Mouse (Mus musculus) left cerebral cortex, postnatal 36 days (tissue): ENCODE data around the gene Alg14. TPM values are rescaled to one million over a fixed set of nuclear protein-coding genes. Genes with fewer than 3 reads are reported as not detected.
A peak's percentile ranks its signal among the peaks of the same experiment; 100 is the strongest.

Source experiments
- DNase-seq, 2 experiments: peaks; one replicate each; pipeline ENCODE4 v3.0.0; 2021 to 2022; ENCODE audit warnings: low spot score in 2 of 2, mixed read lengths in 1 of 2
- intact Hi-C: fragments of 180-260 bp; cut with DNase I; formaldehyde crosslinking; loops from one replicate; pipeline ENCODE4 v1.15.1; 2025
- total RNA-seq, 2 experiments: library from RNA; stranded (reverse); gene quantifications; 2 replicates each; pipeline ENCODE4 v1.2.3; 2021

Alg14 gene
- total RNA-seq, 2 experiments from 2014 or later = 12.8 to 13.8 TPM

- intact Hi-C loops = no loop called here
These were observed 17.6 kb upstream of the Alg14 start for GRCm38 (mm10) chr3:121274010-121274409.

GRCm38 (mm10) chr3:121277009-121277408, 14.6 kb upstream of the Alg14 start:
- no peak for DNase-seq
- intact Hi-C loops = no loop called here

More at GRCm38 (mm10) chr3:121274010-121274409, 17.6 kb upstream of the Alg14 start:
- no peak for DNase-seq

- DNase-seq = no peak
- intact Hi-C loops = no loop called here
These were observed 14.0 kb upstream of the Alg14 start for GRCm38 (mm10) chr3:121277557-121277956.

GRCm38 (mm10) chr3:121279679-121280078, 11.9 kb upstream of the Alg14 start:
- intact Hi-C loops = no loop called here
- DNase-seq = no peak

GRCm38 (mm10) chr3:121282998-121283397, 8.6 kb upstream of the Alg14 start, which contains the start of gene Tmem56:
Tmem56 (minus strand) TSS chr3:121283098.
- no peak for DNase-seq
- intact Hi-C loops = no loop called here

GRCm38 (mm10) chr3:121285219-121285618, 6.4 kb upstream of the Alg14 start:
- intact Hi-C loops = no loop called here
- no peak for DNase-seq

GRCm38 (mm10) chr3:121287151-121287550, 4.4 kb upstream of the Alg14 start:
- intact Hi-C loops = no loop called here
- no peak for DNase-seq

GRCm38 (mm10) chr3:121290681-121291080, 892 bp upstream of the Alg14 start:
- intact Hi-C loops = loop anchor here (5.0 kb wide), 1 partner anchor 118 kb away; the partner anchor contains the start of gene Rwdd3
- no peak for DNase-seq

GRCm38 (mm10) chr3:121291225-121291559, 381 bp upstream of the Alg14 start:
- no peak for DNase-seq
- intact Hi-C loops = loop anchor here (5.0 kb wide), 1 partner anchor 119 kb away; the partner anchor contains the start of gene Rwdd3

GRCm38 (mm10) chr3:121294200-121294599, 2.6 kb downstream of the Alg14 start:
- intact Hi-C loops = loop anchor here (5.0 kb wide), 1 partner anchor 122 kb away; the partner anchor contains the start of gene Rwdd3
- DNase-seq = no peak

GRCm38 (mm10) chr3:121306641-121307040, 15.1 kb downstream of the Alg14 start:
- no peak for DNase-seq
- intact Hi-C loops = loop anchor here (2.0 to 10.0 kb wide), 3 partner anchors 194 to 458 kb away; no protein-coding TSS in a partner anchor

GRCm38 (mm10) chr3:121307532-121308234, 16.1 kb downstream of the Alg14 start:
- intact Hi-C loops = loop anchor here (2.0 to 10.0 kb wide), 3 partner anchors 193 to 457 kb away; no protein-coding TSS in a partner anchor
- DNase-seq = peak; percentile 63 to 76

- intact Hi-C loops = loop anchor here (5.0 to 10.0 kb wide), 2 partner anchors 228 to 456 kb away; no protein-coding TSS in a partner anchor
- DNase-seq = no peak
These were observed 17.4 kb downstream of the Alg14 start for GRCm38 (mm10) chr3:121308935-121309334.

GRCm38 (mm10) chr3:121309429-121309828, 17.9 kb downstream of the Alg14 start:
- DNase-seq = no peak
- intact Hi-C loops = loop anchor here (5.0 to 10.0 kb wide), 2 partner anchors 228 to 455 kb away; no protein-coding TSS in a partner anchor

GRCm38 (mm10) chr3:121309896-121310714, 18.5 kb downstream of the Alg14 start:
- intact Hi-C loops = loop anchor here (5.0 to 10.0 kb wide), 3 partner anchors 117 to 455 kb away; partner anchors contain the start of gene Cnn3
- no peak for DNase-seq

GRCm38 (mm10) chr3:121312426-121312825, 20.9 kb downstream of the Alg14 start:
- intact Hi-C loops = loop anchor here (5.0 kb wide), 1 partner anchor 115 kb away; the partner anchor contains the start of gene Cnn3
- no peak for DNase-seq

- no peak for DNase-seq
- intact Hi-C loops = loop anchor here (5.0 kb wide), 1 partner anchor 114 kb away; the partner anchor contains the start of gene Cnn3
These were observed 21.4 kb downstream of the Alg14 start for GRCm38 (mm10) chr3:121312979-121313378.

- DNase-seq = no peak
- intact Hi-C loops = loop anchor here (5.0 kb wide), 1 partner anchor 113 kb away; the partner anchor contains the start of gene Cnn3
These were observed 22.6 kb downstream of the Alg14 start for GRCm38 (mm10) chr3:121314149-121314548.

GRCm38 (mm10) chr3:121315498-121315897, 23.9 kb downstream of the Alg14 start:
- intact Hi-C loops = no loop called here
- no peak for DNase-seq

- intact Hi-C loops = no loop called here
- DNase-seq = no peak
These were observed 28.3 kb downstream of the Alg14 start for GRCm38 (mm10) chr3:121319906-121320305.
